Mouse (Mus musculus) lung, adult 2 months (tissue): ENCODE measurements around the gene Csnk1d.

Experiments used
- CTCF ChIP-seq: fragments of 200-500 bp; IDR thresholded peaks from 2 replicates; pipeline ENCODE4 v1.5.1; 2011; ENCODE audit warnings: mild to moderate bottlenecking, low read length, control low read depth; ENCODE audit not compliant: insufficient read depth
- POLR2A ChIP-seq: fragments of 200-500 bp; IDR thresholded peaks from 2 replicates; pipeline ENCODE4 v1.6.1; 2011; ENCODE audit warnings: low read depth, mild to moderate bottlenecking, control low read depth, low read length, borderline replicate concordance; ENCODE audit errors: extremely low read depth

- TF ChIP-seq CTCF (no peak), POLR2A (no peak)
Observed at GRCm38 (mm10) chr11:120962909-120963308, 28.2 kb downstream of the Csnk1d start.
